Mouse (Mus musculus) spleen, postnatal 14 days (tissue): Measurements from ENCODE around the gene B130006D01Rik.

Source experiments
- DNase-seq, 2 experiments: peaks; one replicate each; pipeline ENCODE4 v3.0.0; 2021 to 2022; ENCODE audit warnings: low spot score in 2 of 2

Gene B130006D01Rik

DNA sequence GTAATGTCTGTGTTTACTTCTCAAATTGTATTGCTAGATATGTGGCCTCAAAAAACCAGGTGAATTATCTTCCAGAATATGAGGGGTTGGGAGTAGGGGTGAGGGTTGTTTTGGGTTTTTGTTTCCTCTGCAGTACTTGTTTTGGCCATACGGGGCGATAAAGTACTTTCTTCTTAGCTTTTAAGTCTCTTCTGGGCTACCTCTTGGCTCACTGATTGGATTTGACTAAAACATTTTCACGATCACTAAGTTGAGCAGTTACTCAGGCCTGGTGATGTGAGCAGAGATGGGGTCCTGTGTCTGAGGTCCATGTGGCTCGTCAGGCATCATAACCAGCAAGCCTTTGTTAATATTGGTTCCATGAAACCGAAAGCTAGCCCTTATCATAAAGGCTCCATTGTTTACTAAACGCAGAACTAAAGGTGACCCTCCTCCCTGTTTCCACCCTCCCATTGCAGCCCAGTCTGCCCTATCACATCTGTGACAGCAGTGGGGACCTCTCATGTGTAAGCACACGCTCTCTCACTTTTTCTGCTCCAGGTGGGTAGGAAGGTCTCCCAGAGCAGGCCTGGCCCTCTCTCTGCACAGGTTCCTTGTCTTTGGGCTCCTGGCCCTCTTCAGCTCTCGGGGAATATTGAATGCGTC is 47.5 kb downstream of the B130006D01Rik start:
- DNase-seq: no peak

DNA sequence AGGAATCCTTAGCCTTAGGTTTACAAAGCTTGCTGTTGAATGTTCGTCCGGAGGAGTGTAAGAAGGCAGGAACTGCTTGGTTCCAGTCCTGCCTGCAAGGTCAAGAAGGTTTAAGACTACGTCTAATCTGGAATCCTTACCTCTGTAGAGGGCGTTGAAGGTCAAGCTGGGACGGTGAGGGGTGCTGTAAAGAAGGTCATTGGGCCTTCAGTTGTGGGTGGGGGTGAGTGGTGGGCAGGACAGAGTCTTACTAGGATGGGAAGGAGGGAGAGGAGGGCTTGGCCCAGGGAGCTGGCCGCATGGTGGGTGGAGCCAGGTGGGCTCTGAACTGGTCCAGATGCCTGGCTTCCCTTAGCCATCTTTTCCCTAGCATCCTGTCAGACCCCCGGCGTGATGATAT is 48.3 kb downstream of the B130006D01Rik start:
- DNase-seq: no peak

DNA sequence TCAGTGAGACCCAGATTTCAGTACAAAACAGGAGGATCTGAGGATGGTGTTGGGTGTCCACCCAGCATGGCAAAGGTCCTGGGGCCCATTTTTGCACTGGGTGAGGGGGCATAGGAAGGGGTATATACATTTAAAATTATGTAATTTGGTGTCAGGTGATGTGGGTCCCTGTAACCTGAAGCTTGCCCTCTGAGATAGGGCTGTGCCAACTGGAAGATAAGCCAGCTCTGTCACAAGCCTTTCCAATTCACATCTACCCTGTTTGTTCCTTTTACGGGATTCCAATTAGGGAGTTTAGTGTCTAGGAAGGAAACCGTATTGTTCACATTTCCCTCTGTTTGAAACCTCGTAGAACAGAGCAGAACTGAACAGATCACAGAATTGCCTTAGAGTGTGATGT is 49.9 kb downstream of the B130006D01Rik start:
- no peak for DNase-seq
